Mouse (Mus musculus) lung, embryonic 14.5 days (tissue): ENCODE results near the gene Asb10. TPM values are rescaled to one million over a fixed set of nuclear protein-coding genes. Genes with fewer than 3 reads are reported as not detected.
A peak's percentile ranks its signal among the peaks of the same experiment; 100 is the strongest.

Experiments used
- ATAC-seq: fragments of 200-750 bp; cut with Nextera tagmentation; 2 replicates; pipeline ENCODE4 v1.8.0; 2017; ENCODE audit warnings: mild to moderate bottlenecking, moderate TSS enrichment, moderate library complexity; ENCODE audit not compliant: insufficient read depth
- DNase-seq: peaks from one replicate; pipeline ENCODE4 v3.0.0-alpha.2; 2015
- H3K27ac ChIP-seq: fragments of 300-500 bp; sonication (generic); 2 replicates; pipeline ENCODE4 v1.5.1; 2014; ENCODE audit warnings: low read depth, mild to moderate bottlenecking, moderate library complexity
- H3K27me3 ChIP-seq: fragments of 300-500 bp; sonication (generic); 2 replicates; pipeline ENCODE4 v1.6.1; 2014; ENCODE audit warnings: low read length, control low read depth; ENCODE audit not compliant: insufficient read depth
- H3K36me3 ChIP-seq: fragments of 300-500 bp; sonication (generic); 2 replicates; pipeline ENCODE4 v1.6.1; 2014; ENCODE audit warnings: control low read depth; ENCODE audit not compliant: insufficient read depth
- H3K4me1 ChIP-seq: fragments of 300-500 bp; sonication (generic); 2 replicates; pipeline ENCODE4 v1.6.1; 2014; ENCODE audit warnings: antibody characterized with exemption, control low read depth; ENCODE audit not compliant: insufficient read depth
- H3K4me2 ChIP-seq: fragments of 300-500 bp; sonication (generic); 2 replicates; pipeline ENCODE4 v1.6.1; 2014; ENCODE audit warnings: mild to moderate bottlenecking
- H3K4me3 ChIP-seq: fragments of 300-500 bp; sonication (generic); 2 replicates; pipeline ENCODE4 v1.5.1; 2014; ENCODE audit warnings: low read depth, low read length
- H3K9ac ChIP-seq: fragments of 300-500 bp; sonication (generic); 2 replicates; pipeline ENCODE4 v1.6.1; 2014
- H3K9me3 ChIP-seq: fragments of 300-500 bp; sonication (generic); 2 replicates; pipeline ENCODE4 v1.6.1; 2016; ENCODE audit warnings: low read depth, low read length, control low read depth
- CTCF ChIP-seq: IDR thresholded peaks from 2 replicates; pipeline ENCODE4 v1.5.1; 2016; ENCODE audit warnings: antibody characterized with exemption, low read depth
- WGBS: fragments of 180-500 bp; shearing (Covaris S2); extraction: QIAGEN DNeasy Blood & Tissue Kit; methylation state at CpG from one replicate; pipeline ENCODE4 v1.1.7; 2014; 5-methylcytosine and 5-hydroxymethylcytosine counted together
- polyA plus RNA-seq: library from polyadenylated mRNA; unstranded; fragments of >200 nt; fragmentation: Nextera tagmentation; extraction: Ambion mirVana; gene quantifications from 2 replicates; pipeline ENCODE4 v1.2.1, GENCODE M21; 2014

The Asb10 gene
- 0.29 and 0.42 TPM in 2 replicates for polyA plus RNA-seq

GRCm38 (mm10) chr5:24540387-24541143 is at the start of gene Asb10:
Gene Asb10 (minus strand): TSS chr5:24540978.
- WGBS, result 18% methylated on average over 14 of the region's 14 CpGs
- H3K9ac ChIP-seq, result no peak within 1 kb of the TSS; the same call in 1 of the 2 replicates
- ATAC-seq, result peak; percentile 80
- H3K4me3 ChIP-seq, result peak within 1 kb of the TSS; percentile 10
- DNase-seq, result peak; percentile 82
- no peaks in the 10 kb centered on the region for H3K27me3 ChIP-seq
- no peak within 1 kb of the TSS for H3K27ac ChIP-seq
- H3K4me1 ChIP-seq, result peaks cover 13% of the 10 kb centered on the region
- no peaks in the 10 kb centered on the region for H3K9me3 ChIP-seq
- peak within 1 kb of the TSS; percentile 55 for H3K4me2 ChIP-seq
- TF ChIP-seq CTCF, result peak; percentile 21; the same call in 1 of the 2 replicates
- no peaks in the 10 kb centered on the region for H3K36me3 ChIP-seq

- H3K27me3 ChIP-seq, result no peaks in the 10 kb centered on the region
- WGBS, result 89% methylated on average over 20 of the region's 20 CpGs
- no peak overlapping the region for H3K9ac ChIP-seq
- peaks cover 51% of the 10 kb centered on the region for H3K36me3 ChIP-seq
- TF ChIP-seq CTCF, result no peak
- ATAC-seq (no peak), DNase-seq (no peak)
- H3K9me3 ChIP-seq, result no peaks in the 10 kb centered on the region
- H3K4me3 ChIP-seq, result no peak overlapping the region
- peaks cover 8% of the 10 kb centered on the region; the same call in 1 of the 2 replicates for H3K4me1 ChIP-seq
- H3K27ac ChIP-seq, result no peak overlapping the region
- H3K4me2 ChIP-seq, result no peak overlapping the region
Measured at GRCm38 (mm10) chr5:24589511-24590500, 49.0 kb upstream of the Asb10 start.

GRCm38 (mm10) chr5:24587200-24587577 is 46.4 kb upstream of the Asb10 start:
- ATAC-seq, result 0 out of 2 replicates have a peak, but pooled peaks have one; percentile 15
- H3K9ac ChIP-seq, result peak overlapping the region; percentile 76
- peak overlapping the region; percentile 54; the same call in 1 of the 2 replicates for H3K27ac ChIP-seq
- 11% methylated on average over 4 of the region's 4 CpGs for WGBS
- no peaks in the 10 kb centered on the region for H3K27me3 ChIP-seq
- peaks cover 25% of the 10 kb centered on the region for H3K36me3 ChIP-seq
- peak overlapping the region; percentile 92 for H3K4me2 ChIP-seq
- H3K4me3 ChIP-seq, result peak overlapping the region; percentile 76
- no peak for TF ChIP-seq CTCF
- H3K4me1 ChIP-seq, result peaks cover 8% of the 10 kb centered on the region; the same call in 1 of the 2 replicates
- H3K9me3 ChIP-seq, result no peaks in the 10 kb centered on the region
- DNase-seq, result no peak

DNA sequence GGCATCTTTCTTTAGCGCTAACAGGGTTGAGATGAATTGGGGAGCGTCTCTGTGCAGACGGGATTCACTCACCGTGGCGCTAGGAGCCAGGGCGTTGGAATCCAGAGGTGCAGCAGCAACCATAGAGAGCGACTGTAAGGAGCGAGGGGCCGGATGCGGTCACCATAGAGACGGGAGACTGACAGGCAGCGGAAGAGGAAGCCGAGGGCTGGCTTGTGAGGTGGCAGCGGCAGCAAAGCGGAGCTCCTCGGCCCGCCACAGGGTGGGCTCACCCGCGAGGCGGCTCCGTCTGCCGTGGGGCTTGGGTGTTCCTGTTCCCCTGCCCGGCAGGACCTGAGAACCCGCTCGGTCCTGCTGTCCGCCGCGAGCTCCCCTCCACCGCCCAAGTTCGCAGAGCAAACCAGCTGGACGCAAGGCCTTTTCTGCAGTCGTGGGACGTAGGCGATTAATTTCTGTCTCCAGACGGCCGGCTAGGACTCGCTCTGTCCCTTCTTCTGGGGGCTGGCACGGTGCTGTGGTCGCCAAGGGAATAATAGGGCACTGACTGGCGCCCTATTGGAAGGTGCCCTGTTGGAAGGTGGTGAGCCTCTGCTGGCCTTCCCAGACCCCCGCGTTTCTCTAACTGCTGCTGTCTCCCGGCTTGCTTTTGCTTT is 45.9 kb upstream of the Asb10 start, which contains the start of gene Chpf2:
Chpf2 (plus strand) TSS at position 195 of the 653 bp plus-strand sequence.
- peaks cover 21% of the 10 kb centered on the region for H3K36me3 ChIP-seq
- H3K27ac ChIP-seq, result peak within 1 kb of the TSS; percentile 54; the same call in 1 of the 2 replicates
- H3K27me3 ChIP-seq, result no peaks in the 10 kb centered on the region
- peak; percentile 91 for DNase-seq
- H3K9me3 ChIP-seq, result no peaks in the 10 kb centered on the region
- TF ChIP-seq CTCF, result no peak
- H3K9ac ChIP-seq, result peak within 1 kb of the TSS; percentile 76
- peak within 1 kb of the TSS; percentile 76 for H3K4me3 ChIP-seq
- peaks cover 8% of the 10 kb centered on the region; the same call in 1 of the 2 replicates for H3K4me1 ChIP-seq
- H3K4me2 ChIP-seq, result peak within 1 kb of the TSS; percentile 92
- WGBS, result under 1% methylated on average over 43 of the region's 43 CpGs
- peak; percentile 92 for ATAC-seq

DNA sequence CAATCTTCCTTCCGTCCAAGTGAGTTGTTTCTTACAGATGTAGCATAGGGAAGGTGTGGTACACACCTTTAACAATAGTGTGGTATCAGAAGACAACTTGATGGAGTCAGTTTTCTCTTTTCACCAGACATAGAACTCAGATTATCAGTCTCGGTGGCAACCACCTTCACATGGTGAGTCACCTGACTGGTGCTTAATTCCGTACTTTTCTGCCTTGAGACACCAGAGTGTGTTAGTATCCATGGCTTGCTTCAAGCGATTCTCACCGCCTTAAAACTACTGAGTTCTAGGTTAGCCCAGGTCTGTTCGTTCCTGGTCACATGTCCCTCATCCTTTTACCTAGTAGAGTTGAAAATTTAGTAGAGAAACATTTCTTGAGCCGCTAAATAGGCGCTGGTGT is 45.3 kb upstream of the Asb10 start:
- H3K9ac ChIP-seq, result peak overlapping the region; percentile 76
- 9% methylated on average over 8 of the region's 8 CpGs for WGBS
- no peak for DNase-seq

GRCm38 (mm10) chr5:24578109-24578963 is 37.6 kb upstream of the Asb10 start:
- no peaks in the 10 kb centered on the region for H3K27me3 ChIP-seq
- H3K4me2 ChIP-seq, result peak overlapping the region; percentile 74
- peak overlapping the region; percentile 66 for H3K4me3 ChIP-seq
- ATAC-seq (no peak), DNase-seq (no peak)
- 58% methylated on average over 6 of the region's 6 CpGs for WGBS
- H3K27ac ChIP-seq, result peak overlapping the region; percentile 90
- peak overlapping the region; percentile 50 for H3K9ac ChIP-seq
- H3K36me3 ChIP-seq, result peaks cover 18% of the 10 kb centered on the region
- peaks cover 5% of the 10 kb centered on the region; the same call in 1 of the 2 replicates for H3K4me1 ChIP-seq
- TF ChIP-seq CTCF, result peak; percentile 3; the same call in 1 of the 2 replicates
- H3K9me3 ChIP-seq, result no peaks in the 10 kb centered on the region

More for the DNA sequence above, 45.3 kb upstream of the Asb10 start:
- Histone ChIP-seq H3K4me3 (peak overlapping the region; percentile 76), H3K36me3 (peaks cover 15% of the 10 kb centered on the region), H3K27me3 (no peaks in the 10 kb centered on the region), H3K4me1 (peaks cover 8% of the 10 kb centered on the region; the same call in 1 of the 2 replicates), H3K4me2 (peak overlapping the region; percentile 92), H3K27ac (no peak overlapping the region), H3K9me3 (no peaks in the 10 kb centered on the region)
- no peak for TF ChIP-seq CTCF
- ATAC-seq, result no peak; the same call in 1 of the 2 replicates
